Mouse (Mus musculus) olfactory bulb, adult 2 months (tissue): ENCODE results near the gene Pla2g12b. TPM values are rescaled to one million over a fixed set of nuclear protein-coding genes. Genes with fewer than 3 reads are reported as not detected.

Source experiments
- H3K27ac ChIP-seq: fragments of 200-500 bp; 2 replicates; pipeline ENCODE4 v1.5.1; 2012; ENCODE audit warnings: low read depth, low read length; ENCODE audit not compliant: insufficient read depth
- H3K4me1 ChIP-seq: fragments of 200-500 bp; 2 replicates; pipeline ENCODE4 v1.6.1; 2012; ENCODE audit warnings: low read length; ENCODE audit not compliant: control insufficient read depth, insufficient read depth
- H3K4me3 ChIP-seq: fragments of 200-500 bp; 2 replicates; pipeline ENCODE4 v1.5.1; 2012; ENCODE audit warnings: mild to moderate bottlenecking, low read depth, low read length, moderate library complexity; ENCODE audit not compliant: insufficient read depth
- CTCF ChIP-seq: fragments of 200-500 bp; IDR thresholded peaks from 2 replicates; pipeline ENCODE4 v1.5.1; 2012; ENCODE audit warnings: low read depth, mild to moderate bottlenecking, low read length, moderate library complexity; ENCODE audit not compliant: insufficient read depth
- POLR2A ChIP-seq: fragments of 200-500 bp; IDR thresholded peaks from 2 replicates; pipeline ENCODE4 v1.6.1; 2012; ENCODE audit warnings: mild to moderate bottlenecking, low read depth, low read length, moderate library complexity; ENCODE audit not compliant: insufficient read depth
- WGBS: fragments of 180-500 bp; shearing (Covaris S2); methylation state at CpG from one replicate; pipeline ENCODE4 v1.1.7; 2018; 5-methylcytosine and 5-hydroxymethylcytosine counted together
- polyA plus RNA-seq: library from polyadenylated mRNA; stranded (reverse); fragments of >200 nt; gene quantifications from 2 replicates; pipeline ENCODE4 v1.2.4, GENCODE M21; 2012; ENCODE audit warnings: low replicate concordance; ENCODE audit not compliant: missing spikeins, insufficient read depth, insufficient read length

The Pla2g12b gene
- polyA plus RNA-seq, 1 experiment: not detected

DNA sequence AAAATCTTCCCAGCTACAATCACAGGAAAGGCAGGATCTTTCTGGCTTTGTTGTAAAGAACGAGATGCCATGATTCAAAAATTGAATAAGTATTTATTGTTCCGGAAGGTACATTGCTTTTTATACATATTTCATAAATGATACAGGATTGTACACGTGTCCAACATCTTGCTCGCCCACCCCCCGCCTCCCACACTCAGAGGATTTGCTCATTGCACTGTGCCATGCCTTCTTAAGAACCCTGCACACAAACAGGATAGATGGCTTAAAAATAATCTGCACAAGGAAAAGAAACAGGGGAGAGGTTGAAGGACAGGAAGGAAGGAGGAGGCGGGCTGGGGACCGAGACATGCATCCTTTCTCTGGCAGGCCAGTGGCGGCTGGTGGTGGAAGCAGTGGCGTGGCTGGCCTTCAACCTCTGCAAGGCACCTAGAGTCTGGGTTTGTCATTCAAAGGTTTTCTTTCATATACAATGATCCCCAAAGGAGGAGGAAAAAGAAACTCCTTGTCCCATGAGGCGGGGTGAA, 43.5 kb downstream of the Pla2g12b start:
- Histone ChIP-seq H3K4me1 (peaks cover 9% of the 10 kb centered on the region), H3K4me3 (no peak overlapping the region), H3K27ac (peak overlapping the region; percentile 89)
- TF ChIP-seq POLR2A: no peak
- TF ChIP-seq CTCF: no peak
- WGBS: 70% methylated on average over 10 of the region's 10 CpGs

DNA sequence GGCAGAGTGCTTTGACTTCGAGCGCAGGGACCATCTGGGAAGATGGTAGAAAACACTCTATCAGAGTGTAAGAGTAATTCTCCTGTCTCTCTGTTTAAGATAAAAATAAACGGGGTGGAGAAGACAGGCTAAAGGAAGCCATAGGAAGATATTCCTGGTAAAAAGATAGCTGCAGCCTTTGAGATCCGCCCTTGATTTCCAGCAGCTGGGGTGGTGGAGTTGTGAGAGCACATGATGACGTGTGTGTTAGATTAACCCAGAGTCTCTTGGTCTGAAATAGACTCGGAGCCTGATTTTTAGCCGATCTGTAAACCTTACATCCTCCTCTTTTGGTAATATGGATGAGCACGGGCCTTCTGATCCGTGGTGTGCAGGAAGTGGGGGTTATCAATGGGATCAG, 44.1 kb downstream of the Pla2g12b start:
- Histone ChIP-seq H3K4me1 (peaks cover 10% of the 10 kb centered on the region), H3K4me3 (no peak overlapping the region), H3K27ac (peak overlapping the region; percentile 89)
- TF ChIP-seq CTCF: no peak
- WGBS: 41% methylated on average over 9 of the region's 9 CpGs

DNA sequence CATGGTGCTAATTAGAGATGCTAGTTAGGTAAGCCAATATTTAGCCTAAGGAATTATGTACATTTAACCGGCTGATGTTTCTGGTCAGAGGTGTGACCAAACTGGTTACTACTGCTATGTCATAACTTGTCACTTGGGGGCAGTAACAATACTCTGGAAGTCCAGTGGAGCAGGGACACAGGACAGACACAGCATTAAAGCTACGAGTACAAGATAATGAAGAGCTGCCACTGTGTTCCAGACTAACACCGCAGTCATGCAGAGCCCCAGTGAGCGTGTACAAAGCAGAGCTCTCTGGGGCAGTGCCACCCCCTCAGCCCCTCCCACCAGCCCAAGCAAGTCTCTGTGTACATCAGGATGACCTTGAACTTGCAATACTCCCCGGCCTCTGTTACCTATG, 48.4 kb downstream of the Pla2g12b start:
- Histone ChIP-seq H3K27ac (no peak overlapping the region), H3K4me1 (peaks cover 12% of the 10 kb centered on the region), H3K4me3 (no peak overlapping the region)
- TF ChIP-seq CTCF (no peak), POLR2A (no peak)
- WGBS: 26% methylated on average over 5 of the region's 5 CpGs

DNA sequence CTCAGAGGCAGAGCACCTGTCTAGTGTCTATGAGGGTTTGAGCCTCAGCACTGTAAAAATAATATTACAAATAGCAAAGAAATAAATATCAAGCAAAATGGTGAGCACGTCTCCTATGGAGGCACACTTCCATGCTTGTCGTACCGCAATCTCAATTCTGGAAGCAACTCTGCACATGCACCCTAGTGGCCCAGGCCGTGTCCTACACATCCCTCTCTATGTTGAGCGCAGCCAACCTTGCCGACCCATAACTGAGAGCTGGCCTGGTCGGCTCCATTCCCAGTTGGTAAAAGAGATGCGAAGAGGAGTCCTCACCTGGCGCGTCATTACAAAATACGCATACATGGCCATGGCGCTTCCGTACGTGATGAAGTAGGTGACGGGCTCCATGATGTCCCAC, 51.2 kb downstream of the Pla2g12b start:
- 97% methylated on average over 15 of the region's 15 CpGs for WGBS
- Histone ChIP-seq H3K4me1 (peaks cover 8% of the 10 kb centered on the region), H3K4me3 (no peak overlapping the region), H3K27ac (no peak overlapping the region)
- TF ChIP-seq POLR2A (no peak), CTCF (no peak)

DNA sequence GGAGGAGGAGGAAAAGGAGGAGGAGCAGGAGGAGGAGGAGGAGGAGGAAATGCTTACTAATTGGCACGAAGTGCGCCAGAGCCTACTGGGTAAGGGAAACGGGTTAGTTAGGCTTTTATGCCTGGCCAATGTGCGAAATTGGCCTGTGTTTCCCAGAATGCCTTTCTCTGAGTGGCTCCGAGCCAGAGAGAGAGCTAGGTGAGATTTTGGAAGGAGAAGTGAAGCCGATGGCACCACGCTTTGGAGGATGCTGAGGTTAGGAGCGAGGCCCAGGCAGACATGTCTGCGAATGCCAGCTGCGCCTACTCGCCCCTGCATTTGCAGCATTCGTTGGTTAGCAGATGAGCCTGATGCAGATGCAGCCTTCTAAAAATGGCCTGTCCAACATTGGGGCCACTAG, 56.3 kb downstream of the Pla2g12b start:
- H3K4me1 ChIP-seq: peaks cover 7% of the 10 kb centered on the region

DNA sequence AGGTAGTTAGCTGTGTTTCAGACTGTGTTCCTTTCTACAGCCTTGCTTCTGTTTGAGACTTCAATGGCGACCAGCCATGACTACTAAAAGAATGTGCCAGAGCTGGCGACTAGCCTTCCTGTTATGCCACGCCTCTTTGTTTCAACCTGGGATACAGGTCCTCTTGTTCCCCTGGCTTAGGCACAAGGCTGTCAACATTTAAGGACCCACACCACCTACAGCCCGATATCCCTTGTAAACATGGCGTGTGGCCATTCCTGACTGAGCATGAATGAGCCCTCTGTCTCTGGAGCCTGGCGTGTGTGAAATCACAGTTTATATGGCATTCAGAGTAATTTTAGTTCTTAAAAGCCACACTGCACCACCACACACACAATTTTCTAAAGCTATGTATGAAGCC, 58.8 kb downstream of the Pla2g12b start:
- Histone ChIP-seq H3K4me1 (peaks cover 7% of the 10 kb centered on the region), H3K27ac (no peak overlapping the region), H3K4me3 (no peak overlapping the region)
- 76% methylated on average over 6 of the region's 6 CpGs for WGBS
- no peak for TF ChIP-seq POLR2A
- no peak for TF ChIP-seq CTCF

More for the DNA sequence above, 56.3 kb downstream of the Pla2g12b start:
- H3K27ac ChIP-seq: no peak overlapping the region; the same call in 1 of the 2 replicates
- no peak overlapping the region for H3K4me3 ChIP-seq
- no peak for TF ChIP-seq CTCF
- TF ChIP-seq POLR2A: no peak
- 42% methylated on average over 12 of the region's 12 CpGs for WGBS

DNA sequence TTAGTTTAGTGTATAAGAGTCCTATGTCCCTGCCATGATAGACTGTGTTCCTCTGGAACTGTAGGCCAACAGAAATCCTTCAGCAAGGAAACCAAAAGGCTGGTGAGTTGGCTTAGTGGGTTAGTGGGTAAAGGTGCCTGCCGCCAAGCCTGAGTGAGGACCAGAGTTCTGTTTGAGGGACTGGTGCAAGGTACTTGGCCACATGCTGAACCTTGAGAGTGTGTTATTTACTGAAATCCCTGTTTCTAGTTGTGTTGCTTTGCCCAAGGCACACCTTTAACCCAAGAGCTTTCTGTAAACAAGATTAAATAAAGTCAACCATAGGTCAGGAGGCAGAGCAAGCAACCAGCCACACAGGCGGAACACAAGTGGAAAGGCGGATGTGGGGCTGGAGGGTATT, 62.1 kb downstream of the Pla2g12b start:
- Histone ChIP-seq H3K4me3 (no peak overlapping the region), H3K27ac (no peak overlapping the region), H3K4me1 (no peaks in the 10 kb centered on the region)
- 88% methylated on average over 3 of the region's 3 CpGs for WGBS
- TF ChIP-seq CTCF: no peak

DNA sequence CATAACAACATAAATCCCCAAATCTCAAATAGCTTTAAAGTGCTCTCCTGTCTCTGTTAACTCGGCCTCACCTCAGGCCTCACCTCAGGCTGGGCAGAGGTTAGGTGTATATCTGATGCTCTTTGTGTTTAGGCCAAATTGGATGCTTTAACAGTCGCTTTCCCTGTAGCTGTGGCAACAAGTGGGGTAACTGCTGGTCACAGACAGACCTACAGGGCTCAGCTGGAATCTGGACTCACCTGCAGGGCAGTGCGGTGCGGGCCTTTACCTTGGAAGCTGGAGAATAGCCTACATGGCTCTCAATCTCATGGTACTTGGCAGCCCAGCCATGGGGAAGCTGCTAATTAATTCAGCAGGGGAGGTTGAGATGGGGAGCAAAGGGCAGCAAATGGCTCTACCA, 63.2 kb downstream of the Pla2g12b start:
- Histone ChIP-seq H3K4me1 (peaks cover 3% of the 10 kb centered on the region), H3K27ac (no peak overlapping the region), H3K4me3 (no peak overlapping the region)
- TF ChIP-seq POLR2A: no peak
- 88% methylated on average over 4 of the region's 4 CpGs for WGBS

DNA sequence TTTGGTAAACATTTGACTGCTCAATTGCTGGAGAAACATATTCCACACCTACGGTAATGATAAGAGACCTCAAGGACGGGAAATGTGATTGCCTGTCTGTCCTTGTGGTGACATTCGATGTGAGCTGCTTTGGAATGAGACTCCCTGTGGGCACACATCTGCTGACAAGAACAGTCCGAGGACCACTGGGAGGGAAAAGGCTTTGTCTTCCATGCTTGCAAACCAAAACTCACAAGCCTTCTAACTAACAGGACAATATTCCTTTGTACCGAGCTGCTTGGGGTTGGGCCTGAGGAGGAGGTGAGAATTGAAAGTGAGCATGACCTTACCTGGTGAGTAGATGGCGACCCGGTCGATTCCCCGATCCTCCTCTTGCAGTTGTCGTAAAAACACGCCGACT, 63.8 kb downstream of the Pla2g12b start:
- peaks cover 8% of the 10 kb centered on the region for H3K4me1 ChIP-seq
- no peak overlapping the region for H3K4me3 ChIP-seq
- TF ChIP-seq CTCF: no peak
- TF ChIP-seq POLR2A: no peak
- WGBS: 91% methylated on average over 12 of the region's 12 CpGs
- no peak overlapping the region for H3K27ac ChIP-seq

DNA sequence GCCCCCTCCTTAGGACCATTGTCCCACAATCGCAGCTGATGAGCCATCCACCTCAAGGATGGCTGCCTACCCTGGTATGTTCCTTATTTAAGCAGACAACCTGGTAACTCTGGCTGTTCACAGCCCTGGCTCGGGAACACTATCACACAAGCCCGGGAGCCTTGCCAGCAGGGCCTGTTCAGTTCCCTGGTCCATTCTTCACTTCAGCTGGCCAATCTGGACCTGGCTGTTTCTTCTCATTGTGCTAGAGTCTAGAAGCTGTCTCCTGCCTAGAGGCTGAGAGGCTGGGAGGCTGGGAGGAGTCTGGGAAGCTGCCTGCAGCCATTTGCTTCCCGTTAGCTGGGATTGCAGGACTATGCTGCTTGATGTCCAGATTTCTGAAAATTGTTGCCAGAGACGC, 67.0 kb downstream of the Pla2g12b start:
- WGBS: 75% methylated on average over 5 of the region's 5 CpGs
- H3K4me1 ChIP-seq: peaks cover 13% of the 10 kb centered on the region
- no peak overlapping the region for H3K4me3 ChIP-seq
- TF ChIP-seq POLR2A (no peak), CTCF (no peak)
- H3K27ac ChIP-seq: no peak overlapping the region

Other genes with a start within 250 kb of the Pla2g12b start
- not detected in 2 replicates for gene Sept10, start 181.8 kb upstream of the Pla2g12b start, polyA plus RNA-seq
- not detected in 2 replicates for gene Sowahc, start 181.7 kb upstream of the Pla2g12b start, polyA plus RNA-seq
- gene P4ha1, start 80.4 kb upstream of the Pla2g12b start, polyA plus RNA-seq: not detected in 2 replicates
- not detected in 2 replicates for gene Gm10273, start 8.0 kb upstream of the Pla2g12b start, polyA plus RNA-seq
- gene Oit3, start 38.1 kb downstream of the Pla2g12b start, polyA plus RNA-seq: not detected in 2 replicates
- not detected in 2 replicates for gene Gm10322, start 212.4 kb downstream of the Pla2g12b start, polyA plus RNA-seq
- gene Mcu, start 213.0 kb downstream of the Pla2g12b start, polyA plus RNA-seq: not detected in 2 replicates